Mouse (Mus musculus): Measurements from ENCODE around the gene Oas2. TPM values are rescaled to one million over a fixed set of nuclear protein-coding genes. Genes with fewer than 3 reads are reported as not detected.

The Oas2 gene
- polyA plus RNA-seq, 1 experiment from 2014 or later: 0.62 TPM

DNA sequence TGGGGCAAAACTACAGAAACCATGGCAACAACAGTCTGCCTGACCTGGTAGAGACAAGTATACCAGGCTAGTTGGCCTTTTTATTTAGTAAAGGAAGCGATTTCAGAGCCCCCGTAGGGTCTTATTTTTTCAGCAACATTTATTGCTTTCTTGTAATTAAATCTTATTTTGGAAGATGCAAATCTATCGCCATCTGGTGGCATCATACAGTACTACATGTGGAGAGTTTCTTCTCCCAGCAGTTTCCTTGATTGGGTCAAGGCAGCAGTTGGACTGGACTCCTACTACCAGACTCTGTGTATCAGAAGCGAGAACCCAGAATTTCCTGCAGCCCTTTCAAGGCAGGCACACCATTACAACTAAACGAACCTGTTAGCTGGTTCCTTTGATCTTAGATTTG lies 3.2 kb downstream of the Oas2 start:
- WGBS: 8% methylated on average over 5 of the region's 5 CpGs
- Histone ChIP-seq H3K9ac (ENCODE audit: low read length) (no peak overlapping the region), H3K36me3 (ENCODE audit: control insufficient read depth, insufficient read depth, low read length) (no peaks in the 10 kb centered on the region), H3K4me1 (ENCODE audit: control insufficient read depth, insufficient read depth, low read length) (no peaks in the 10 kb centered on the region), H3K27me3 (ENCODE audit: control insufficient read depth, insufficient read depth, low read length) (no peaks in the 10 kb centered on the region), H3K9me3 (replicated peaks; ENCODE audit: control insufficient read depth, low read length) (no peaks in the 10 kb centered on the region), H3K4me3 (replicated peaks; ENCODE audit: low read length) (no peak overlapping the region), H3K27ac (ENCODE audit: low read length) (no peak overlapping the region), H3K4me2 (ENCODE audit: low read depth, low read length) (no peak overlapping the region)
- no peak for ATAC-seq (ENCODE audit: insufficient read depth, low FRiP score)

DNA sequence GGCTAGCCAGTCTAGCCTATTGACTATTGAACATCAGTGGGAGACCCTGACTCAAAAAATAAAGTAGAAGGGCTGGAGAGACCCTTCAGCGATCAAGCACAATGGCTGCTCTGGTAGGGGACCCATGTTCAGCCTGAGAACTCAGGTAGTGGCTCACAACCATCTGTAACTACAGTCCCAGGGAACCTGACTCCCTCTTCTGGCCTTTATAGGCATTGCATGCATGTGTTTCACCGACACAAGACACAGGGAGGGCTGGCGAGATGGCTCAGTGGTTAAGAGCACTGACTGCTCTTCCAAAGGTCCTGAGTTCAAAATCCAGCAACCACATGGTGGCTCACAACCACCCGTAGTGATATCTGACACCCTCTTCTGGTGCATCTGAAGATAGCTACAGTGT lies 7.5 kb downstream of the Oas2 start:
- whole genome bisulfite sequencing: 26% methylated on average over 4 of the region's 4 CpGs
- Histone ChIP-seq H3K9me3 (replicated peaks; ENCODE audit: control insufficient read depth, low read length) (no peaks in the 10 kb centered on the region), H3K4me3 (replicated peaks; ENCODE audit: low read length) (no peak overlapping the region), H3K27ac (ENCODE audit: low read length) (no peak overlapping the region), H3K9ac (ENCODE audit: low read length) (no peak overlapping the region), H3K4me2 (ENCODE audit: low read depth, low read length) (no peak overlapping the region), H3K27me3 (ENCODE audit: control insufficient read depth, insufficient read depth, low read length) (no peaks in the 10 kb centered on the region), H3K4me1 (ENCODE audit: control insufficient read depth, insufficient read depth, low read length) (no peaks in the 10 kb centered on the region), H3K36me3 (ENCODE audit: control insufficient read depth, insufficient read depth, low read length) (no peaks in the 10 kb centered on the region)
- ATAC-seq (ENCODE audit: insufficient read depth, low FRiP score): no peak

DNA sequence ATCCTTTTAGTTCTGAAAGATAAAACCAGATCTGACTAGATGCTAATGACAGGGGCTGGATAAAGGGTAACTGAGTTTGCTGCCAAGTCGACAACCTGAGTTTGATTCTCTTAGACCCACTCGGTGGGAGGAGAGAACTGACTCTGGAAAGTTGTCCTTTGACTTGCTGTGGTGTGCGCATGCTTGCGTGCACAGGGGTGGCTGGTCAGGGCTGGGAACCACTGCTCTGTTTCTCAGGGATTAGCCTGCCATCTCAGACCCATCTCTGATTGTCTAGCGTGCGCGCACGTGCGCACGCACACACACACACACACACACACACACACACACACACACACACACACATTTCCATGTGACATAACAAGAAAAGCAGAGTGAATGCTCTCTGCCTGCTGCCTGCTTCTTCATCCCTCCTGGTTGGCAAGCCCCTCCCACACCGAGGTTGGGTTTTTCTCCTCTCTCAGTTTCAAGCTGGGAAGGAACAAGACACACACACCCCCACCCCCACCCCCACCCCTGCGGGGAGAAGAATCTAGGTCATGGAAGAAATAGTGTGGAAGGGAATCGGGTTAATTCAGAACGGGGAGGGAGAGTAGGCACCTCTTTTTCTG lies 15.2 kb downstream of the Oas2 start:
- no peak overlapping the region for H3K4me3 ChIP-seq (replicated peaks; ENCODE audit: low read length)
- no peaks in the 10 kb centered on the region for H3K9me3 ChIP-seq (replicated peaks; ENCODE audit: control insufficient read depth, low read length)
- 67% methylated on average over 14 of the region's 14 CpGs for WGBS
- H3K36me3 ChIP-seq (ENCODE audit: control insufficient read depth, insufficient read depth, low read length): no peaks in the 10 kb centered on the region
- H3K27me3 ChIP-seq (ENCODE audit: control insufficient read depth, insufficient read depth, low read length): no peaks in the 10 kb centered on the region
- ATAC-seq (ENCODE audit: insufficient read depth, low FRiP score): no peak
- H3K4me2 ChIP-seq (ENCODE audit: low read depth, low read length): no peak overlapping the region
- no peak overlapping the region for H3K27ac ChIP-seq (ENCODE audit: low read length)
- H3K4me1 ChIP-seq (ENCODE audit: control insufficient read depth, insufficient read depth, low read length): no peaks in the 10 kb centered on the region
- no peak overlapping the region for H3K9ac ChIP-seq (ENCODE audit: low read length)

DNA sequence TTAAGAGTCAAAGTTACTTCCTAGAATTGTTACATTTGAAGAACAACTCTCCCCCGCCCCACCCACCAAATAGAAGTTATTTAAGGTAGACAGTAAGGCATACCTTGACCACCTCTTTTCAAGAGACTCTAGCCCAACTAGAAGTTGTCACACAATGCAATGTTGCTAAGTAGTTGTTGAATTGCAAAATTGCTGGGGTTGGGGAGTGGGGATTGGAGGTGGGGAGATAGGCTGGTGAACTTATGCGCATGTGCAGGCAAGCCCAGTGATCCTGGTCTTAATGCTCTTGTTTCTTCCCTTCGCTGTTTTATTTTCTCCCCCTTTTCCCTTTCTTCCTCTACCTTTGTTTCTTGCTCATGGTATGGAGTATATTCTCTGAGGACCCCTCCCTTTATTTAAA lies 16.0 kb downstream of the Oas2 start:
- no peak overlapping the region for H3K9ac ChIP-seq (ENCODE audit: low read length)
- no peaks in the 10 kb centered on the region for H3K27me3 ChIP-seq (ENCODE audit: control insufficient read depth, insufficient read depth, low read length)
- H3K9me3 ChIP-seq (replicated peaks; ENCODE audit: control insufficient read depth, low read length): no peaks in the 10 kb centered on the region
- whole genome bisulfite sequencing: 93% methylated on average over 3 of the region's 3 CpGs
- no peaks in the 10 kb centered on the region for H3K36me3 ChIP-seq (ENCODE audit: control insufficient read depth, insufficient read depth, low read length)
- H3K4me3 ChIP-seq (replicated peaks; ENCODE audit: low read length): no peak overlapping the region
- ATAC-seq (ENCODE audit: insufficient read depth, low FRiP score): no peak
- H3K27ac ChIP-seq (ENCODE audit: low read length): no peak overlapping the region
- H3K4me2 ChIP-seq (ENCODE audit: low read depth, low read length): no peak overlapping the region
- no peaks in the 10 kb centered on the region for H3K4me1 ChIP-seq (ENCODE audit: control insufficient read depth, insufficient read depth, low read length)

DNA sequence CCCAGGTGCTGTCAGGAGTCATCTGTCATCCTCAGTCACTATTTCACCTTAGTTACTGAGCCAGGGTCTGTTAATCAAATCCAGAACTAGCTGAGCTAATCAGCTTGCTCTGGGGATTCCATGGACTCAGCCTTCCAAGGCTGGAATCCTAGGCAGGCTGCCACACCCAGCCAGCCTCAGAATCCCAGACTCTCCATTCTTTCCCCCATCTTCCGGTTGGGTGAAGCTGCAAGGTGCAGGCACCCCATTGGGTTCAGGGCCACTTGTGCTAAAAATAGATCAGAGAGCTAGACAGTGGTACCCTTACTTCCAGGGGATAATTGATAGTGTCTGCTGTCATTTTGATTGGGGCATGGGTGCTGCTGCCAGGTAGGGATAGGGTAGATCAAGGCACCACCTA lies 16.9 kb downstream of the Oas2 start:
- no peak for ATAC-seq (ENCODE audit: insufficient read depth, low FRiP score)
- H3K27ac ChIP-seq (ENCODE audit: low read length): no peak overlapping the region
- no peaks in the 10 kb centered on the region for H3K4me1 ChIP-seq (ENCODE audit: control insufficient read depth, insufficient read depth, low read length)
- no peaks in the 10 kb centered on the region for H3K27me3 ChIP-seq (ENCODE audit: control insufficient read depth, insufficient read depth, low read length)
- WGBS: 56% methylated on average over 1 of the region's 1 CpGs
- no peaks in the 10 kb centered on the region for H3K36me3 ChIP-seq (ENCODE audit: control insufficient read depth, insufficient read depth, low read length)
- no peaks in the 10 kb centered on the region for H3K9me3 ChIP-seq (replicated peaks; ENCODE audit: control insufficient read depth, low read length)
- no peak overlapping the region for H3K4me2 ChIP-seq (ENCODE audit: low read depth, low read length)
- H3K9ac ChIP-seq (ENCODE audit: low read length): no peak overlapping the region
- H3K4me3 ChIP-seq (replicated peaks; ENCODE audit: low read length): no peak overlapping the region

DNA sequence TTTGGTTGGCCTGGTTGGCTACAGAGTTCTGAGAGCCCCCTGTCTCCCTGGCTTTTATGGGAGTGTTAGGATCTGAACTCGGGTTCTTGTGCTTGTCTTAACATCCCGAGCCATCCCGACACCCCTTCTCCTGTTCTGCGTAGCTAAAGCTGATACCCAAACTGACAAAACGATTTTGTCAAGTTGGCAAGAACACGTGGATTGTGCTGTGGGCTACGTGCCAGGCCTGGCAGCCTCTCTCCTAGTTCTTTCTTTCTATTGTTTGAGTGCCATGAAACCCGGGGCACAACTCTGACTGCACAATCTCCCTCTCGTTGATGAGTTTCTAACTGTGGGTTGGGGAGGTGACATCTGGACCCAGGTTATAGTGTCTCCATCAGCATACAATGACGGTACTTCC lies 20.3 kb downstream of the Oas2 start:
- Histone ChIP-seq H3K36me3 (ENCODE audit: control insufficient read depth, insufficient read depth, low read length) (no peaks in the 10 kb centered on the region), H3K4me1 (ENCODE audit: control insufficient read depth, insufficient read depth, low read length) (no peaks in the 10 kb centered on the region), H3K27ac (ENCODE audit: low read length) (no peak overlapping the region), H3K27me3 (ENCODE audit: control insufficient read depth, insufficient read depth, low read length) (no peaks in the 10 kb centered on the region), H3K4me3 (replicated peaks; ENCODE audit: low read length) (no peak overlapping the region), H3K4me2 (ENCODE audit: low read depth, low read length) (no peak overlapping the region), H3K9ac (ENCODE audit: low read length) (no peak overlapping the region), H3K9me3 (replicated peaks; ENCODE audit: control insufficient read depth, low read length) (no peaks in the 10 kb centered on the region)
- no peak for ATAC-seq (ENCODE audit: insufficient read depth, low FRiP score)
- WGBS: 74% methylated on average over 10 of the region's 10 CpGs

DNA sequence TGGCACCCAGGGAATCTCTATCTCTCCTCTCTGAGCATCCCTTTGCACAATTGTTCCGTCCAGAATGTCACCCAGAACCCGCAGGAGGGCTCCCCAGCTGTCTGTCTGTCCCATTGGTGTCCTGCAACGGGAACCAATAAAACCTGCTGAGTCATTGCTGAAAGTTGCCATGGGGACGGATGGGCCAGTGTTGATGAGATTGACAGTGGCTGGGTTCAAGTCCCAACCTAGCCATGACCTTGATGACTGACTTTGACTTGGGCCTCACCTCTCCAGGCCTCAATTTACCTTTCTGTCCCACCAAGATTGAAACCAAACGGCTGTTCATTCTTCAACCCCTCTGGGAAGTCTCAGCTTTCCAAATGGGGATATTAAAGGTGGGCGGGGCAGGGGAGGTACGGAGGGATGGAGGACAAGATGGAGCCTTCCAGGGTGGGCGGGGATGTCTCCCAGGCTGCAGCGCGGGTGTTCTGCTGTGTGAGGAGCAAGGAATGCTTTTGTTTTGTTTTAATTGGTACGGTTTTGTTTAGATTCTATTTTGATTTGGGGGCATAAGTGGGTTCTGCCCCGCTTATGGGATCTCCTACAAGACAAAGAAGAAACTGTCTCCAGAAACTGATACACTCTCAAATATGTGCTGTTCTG lies 23.7 kb downstream of the Oas2 start:
- Histone ChIP-seq H3K27ac (ENCODE audit: low read length) (no peak overlapping the region), H3K36me3 (ENCODE audit: control insufficient read depth, insufficient read depth, low read length) (no peaks in the 10 kb centered on the region), H3K4me2 (ENCODE audit: low read depth, low read length) (no peak overlapping the region), H3K4me3 (replicated peaks; ENCODE audit: low read length) (no peak overlapping the region), H3K9me3 (replicated peaks; ENCODE audit: control insufficient read depth, low read length) (no peaks in the 10 kb centered on the region), H3K4me1 (ENCODE audit: control insufficient read depth, insufficient read depth, low read length) (no peaks in the 10 kb centered on the region), H3K27me3 (ENCODE audit: control insufficient read depth, insufficient read depth, low read length) (no peaks in the 10 kb centered on the region), H3K9ac (ENCODE audit: low read length) (no peak overlapping the region)
- ATAC-seq (ENCODE audit: insufficient read depth, low FRiP score): no peak
- WGBS: 58% methylated on average over 12 of the region's 12 CpGs

DNA sequence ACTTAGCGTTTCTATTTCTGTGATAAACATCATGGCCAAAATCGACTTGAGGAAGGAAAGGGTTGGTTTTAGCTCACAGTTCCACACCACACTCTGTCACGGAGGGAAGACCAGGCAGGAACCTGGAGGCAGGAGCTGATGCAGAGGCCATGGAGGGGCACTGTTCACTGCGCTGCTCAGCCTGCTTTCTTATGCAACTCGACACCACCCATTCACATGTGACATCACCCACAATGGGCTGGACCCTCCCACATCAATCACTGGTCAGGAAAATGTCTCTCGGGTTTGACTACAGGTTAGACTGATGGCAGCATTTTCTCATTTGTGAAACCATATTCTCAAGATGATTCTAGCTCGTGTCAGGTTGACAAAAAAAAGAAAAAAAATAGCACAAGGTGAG lies 28.6 kb downstream of the Oas2 start:
- no peak for ATAC-seq (ENCODE audit: insufficient read depth, low FRiP score)
- Histone ChIP-seq H3K9ac (ENCODE audit: low read length) (no peak overlapping the region), H3K27me3 (ENCODE audit: control insufficient read depth, insufficient read depth, low read length) (no peaks in the 10 kb centered on the region), H3K4me2 (ENCODE audit: low read depth, low read length) (no peak overlapping the region), H3K36me3 (ENCODE audit: control insufficient read depth, insufficient read depth, low read length) (no peaks in the 10 kb centered on the region), H3K27ac (ENCODE audit: low read length) (no peak overlapping the region), H3K4me1 (ENCODE audit: control insufficient read depth, insufficient read depth, low read length) (no peaks in the 10 kb centered on the region), H3K9me3 (replicated peaks; ENCODE audit: control insufficient read depth, low read length) (no peaks in the 10 kb centered on the region), H3K4me3 (replicated peaks; ENCODE audit: low read length) (no peak overlapping the region)
- WGBS: 53% methylated on average over 7 of the region's 7 CpGs

DNA sequence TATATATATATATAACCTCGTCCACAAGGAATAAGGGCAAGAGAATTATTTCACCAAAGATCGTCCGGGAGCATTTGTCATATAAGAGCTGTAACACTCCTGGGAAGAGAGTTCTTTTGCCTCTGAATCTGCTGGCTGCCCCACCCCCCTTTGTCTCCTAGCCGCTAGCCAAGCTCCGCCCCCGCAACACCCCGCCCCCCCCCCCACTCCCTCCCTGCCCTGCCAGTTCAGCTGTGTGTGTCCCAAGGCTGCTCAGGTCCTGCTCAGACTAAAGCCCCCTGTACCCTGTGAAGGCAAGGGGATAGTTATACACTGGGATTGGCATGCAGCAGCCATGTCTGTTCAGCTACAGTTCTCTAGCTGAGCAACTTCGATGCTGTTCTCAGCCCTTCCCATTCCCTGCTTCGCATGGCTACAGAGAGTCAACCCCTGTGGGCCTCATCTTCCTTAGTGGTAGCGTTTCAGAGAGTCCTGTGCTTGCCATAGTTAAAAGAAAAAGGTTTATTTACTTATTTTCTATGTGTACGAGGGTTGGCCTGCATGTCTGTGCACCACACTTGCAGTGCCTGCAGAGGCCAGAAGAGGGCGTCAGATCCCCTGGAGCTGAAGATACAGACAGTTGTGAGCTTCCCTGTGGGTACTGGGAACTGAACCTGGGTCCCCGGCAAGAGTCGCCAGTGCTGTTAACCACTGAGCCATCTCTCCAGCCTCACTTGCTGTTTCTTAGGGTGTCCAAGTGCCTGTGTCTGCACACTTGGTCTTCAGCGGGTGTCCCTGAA lies 30.9 kb downstream of the Oas2 start:
- no peak overlapping the region for H3K27ac ChIP-seq (ENCODE audit: low read length)
- no peaks in the 10 kb centered on the region for H3K27me3 ChIP-seq (ENCODE audit: control insufficient read depth, insufficient read depth, low read length)
- H3K9me3 ChIP-seq (replicated peaks; ENCODE audit: control insufficient read depth, low read length): no peaks in the 10 kb centered on the region
- H3K9ac ChIP-seq (ENCODE audit: low read length): no peak overlapping the region
- no peak for ATAC-seq (ENCODE audit: insufficient read depth, low FRiP score)
- H3K4me3 ChIP-seq (replicated peaks; ENCODE audit: low read length): no peak overlapping the region
- WGBS: 46% methylated on average over 15 of the region's 15 CpGs
- no peaks in the 10 kb centered on the region for H3K36me3 ChIP-seq (ENCODE audit: control insufficient read depth, insufficient read depth, low read length)
- no peaks in the 10 kb centered on the region for H3K4me1 ChIP-seq (ENCODE audit: control insufficient read depth, insufficient read depth, low read length)
- H3K4me2 ChIP-seq (ENCODE audit: low read depth, low read length): no peak overlapping the region

Data from stomach, embryonic 16.5 days (tissue).